In the genomic region with DNA sequence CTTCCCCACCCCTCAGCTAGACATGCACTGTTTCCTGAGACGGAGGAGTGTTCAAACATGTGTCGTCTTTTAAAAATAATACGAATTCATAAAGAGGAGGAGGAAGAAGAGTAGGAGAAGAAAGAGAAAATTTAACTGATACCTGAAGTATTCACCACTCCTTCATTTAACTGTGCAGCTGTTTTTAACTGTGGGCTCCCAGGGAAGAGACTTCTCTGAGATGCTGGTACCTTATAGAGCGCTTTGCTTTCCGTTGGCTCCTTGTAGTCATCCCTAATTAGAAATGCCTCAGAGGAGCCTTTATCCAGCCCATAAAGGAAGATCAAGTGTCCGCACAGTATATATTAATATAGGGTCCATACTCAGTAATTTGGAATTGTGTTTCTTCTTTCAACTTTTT, we compare ENCODE assay signal across 20 mouse cellular contexts. TPM values are rescaled to one million over a fixed set of nuclear protein-coding genes. Genes with fewer than 3 reads are reported as not detected.
"Had no signal": no experiment of that assay in that cellular context is flagged by ENCODE, and none has a peak within 500 bp of the region (broad histone marks: within the 10 kb centered on the region; RNA-seq: fewer than 3 reads in every experiment).

No protein-coding gene starts in this region.

- H3K36me3 ChIP-seq: limb, embryonic 10.5 days; liver, embryonic 15.5 days; stomach, embryonic 15.5 days had no signal

- H3K9me3 ChIP-seq: limb, embryonic 10.5 days; liver, embryonic 15.5 days; stomach, embryonic 15.5 days had no signal

- DNase-seq: kidney, adult 9 months; kidney, postnatal 36 days; lung, adult 2 months; lung, postnatal 36 days; thymus, adult 2 months; thymus, postnatal 25 days had no signal

- H3K9ac ChIP-seq: liver, embryonic 15.5 days; stomach, embryonic 15.5 days had no signal

- ATAC-seq: lung, postnatal 0 days had no signal

- H3K27ac ChIP-seq: kidney, postnatal 0 days; liver, embryonic 15.5 days; stomach, embryonic 15.5 days had no signal

- H3K4me3 ChIP-seq: liver, embryonic 15.5 days had no signal

RNA-seq across cellular contexts. Expression of a gene that starts 1.1 kb away (rescaled TPM):
- total RNA-seq: layer of hippocampus, adult 18-20 months; left cerebral cortex, adult 2 months; megakaryocyte progenitor cell, adult 5-6 weeks; monocyte, adult 5-6 weeks had no signal
- polyA plus RNA-seq: kidney, postnatal 0 days; limb, embryonic 10.5 days; liver, embryonic 11.5 days; liver, embryonic 15.5 days; lung, adult 2 months; lung, postnatal 0 days; spleen, adult 2 months; stomach, embryonic 15.5 days; testis, adult 2 months; thymus, adult 2 months; urinary bladder, adult 2 months had no signal

RNA-seq across cellular contexts. Expression of a gene that starts 16.3 kb away (rescaled TPM):
- total RNA-seq: megakaryocyte progenitor cell, adult 5-6 weeks; monocyte, adult 5-6 weeks had no signal
- polyA plus RNA-seq: kidney, postnatal 0 days; liver, embryonic 11.5 days; liver, embryonic 15.5 days; lung, adult 2 months; spleen, adult 2 months; stomach, embryonic 15.5 days; thymus, adult 2 months had no signal

RNA-seq across cellular contexts. Expression of a gene that starts 26.0 kb away (rescaled TPM):
- total RNA-seq: megakaryocyte progenitor cell, adult 5-6 weeks had no signal
- polyA plus RNA-seq: liver, embryonic 15.5 days; lung, adult 2 months; lung, postnatal 0 days; spleen, adult 2 months; stomach, embryonic 15.5 days; thymus, adult 2 months; urinary bladder, adult 2 months had no signal

RNA-seq across cellular contexts. Expression of a gene that starts 40.6 kb away (rescaled TPM):
- total RNA-seq: megakaryocyte progenitor cell, adult 5-6 weeks; monocyte, adult 5-6 weeks had no signal
- polyA plus RNA-seq: kidney, postnatal 0 days; limb, embryonic 14.5 days; liver, embryonic 11.5 days; liver, embryonic 15.5 days; lung, adult 2 months; lung, postnatal 0 days; spleen, adult 2 months; stomach, embryonic 15.5 days; testis, adult 2 months; thymus, adult 2 months; urinary bladder, adult 2 months had no signal
